Mouse (Mus musculus): ENCODE measurements at regions not wholly inside any gene's neighbourhood (a gene's known extent, or its start where the extent isn't known, plus 50 kb on each side); places are given as distances from the start of the nearest gene placed in this dataset.

DNA sequence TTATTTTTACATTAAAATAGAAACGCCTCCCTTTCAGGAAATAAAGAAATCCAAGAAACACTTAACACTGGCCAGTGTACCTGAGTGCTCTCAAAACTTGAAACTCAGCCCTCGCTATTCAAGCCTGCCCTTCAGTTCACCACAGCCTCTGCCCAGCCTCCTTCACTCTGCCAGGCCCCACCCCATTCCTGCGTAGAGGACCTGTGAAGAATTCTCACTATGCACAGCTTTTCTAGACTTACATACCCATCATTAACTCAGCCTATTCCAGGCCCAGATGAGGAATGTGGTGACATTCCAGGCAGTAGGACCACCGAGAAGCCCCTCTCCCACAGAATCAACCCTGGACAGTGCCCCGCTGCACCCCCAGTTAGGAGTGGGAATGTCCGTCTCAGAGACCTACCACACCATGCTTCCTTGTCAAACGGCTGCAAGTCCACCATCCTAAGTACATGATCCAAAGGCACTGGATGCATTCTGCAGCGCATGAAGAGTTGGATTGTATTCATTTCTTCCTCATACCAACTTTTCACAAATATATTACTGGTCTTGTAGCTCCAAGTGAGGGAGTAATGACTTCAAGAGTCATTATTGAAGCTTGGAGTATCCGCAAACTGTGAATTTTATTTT lies 150.0 kb upstream of the Cdkn3 start:
- no peak for ATAC-seq (replicated peaks; ENCODE audit: extremely low read depth, insufficient read depth, low FRiP score)
- peaks cover 7% of the 10 kb centered on the region for H3K4me1 ChIP-seq (ENCODE audit: control insufficient read depth, insufficient read depth, low read length)
- H3K4me2 ChIP-seq (ENCODE audit: low read depth, low read length): no peak overlapping the region
- H3K9me3 ChIP-seq (replicated peaks; ENCODE audit: control insufficient read depth, low read length): no peaks in the 10 kb centered on the region
- H3K27ac ChIP-seq (ENCODE audit: low read length): no peak overlapping the region
- no peak overlapping the region for H3K4me3 ChIP-seq (ENCODE audit: low read length)
- WGBS: 71% methylated on average over 9 of the region's 9 CpGs
- no peaks in the 10 kb centered on the region for H3K36me3 ChIP-seq (ENCODE audit: control insufficient read depth, insufficient read depth)
- H3K27me3 ChIP-seq (ENCODE audit: control insufficient read depth, insufficient read depth, low read length): no peaks in the 10 kb centered on the region
- no peak overlapping the region for H3K9ac ChIP-seq (ENCODE audit: low read length)

DNA sequence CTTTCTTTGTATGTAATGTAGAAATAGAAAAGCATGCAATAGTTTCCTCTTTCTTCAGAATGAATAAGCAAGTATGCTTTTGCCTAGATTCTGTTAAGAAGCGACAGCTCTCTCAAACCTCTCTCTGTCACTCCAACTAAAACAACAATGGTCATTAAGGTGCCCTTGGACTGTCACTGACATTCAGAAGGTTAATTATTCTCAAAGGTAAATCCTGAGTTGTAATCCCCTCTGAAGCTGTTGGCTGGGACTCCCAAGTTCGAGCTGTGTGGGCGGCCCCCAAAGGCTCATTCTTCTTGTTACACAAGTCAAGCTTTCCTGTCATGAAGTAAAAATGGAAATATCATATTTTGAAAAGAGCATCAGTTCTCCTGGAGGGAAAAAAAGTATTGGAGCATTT lies 153.6 kb upstream of the Cdkn3 start:
- H3K4me3 ChIP-seq (ENCODE audit: low read length): no peak overlapping the region
- H3K9me3 ChIP-seq (replicated peaks; ENCODE audit: control insufficient read depth, low read length): no peaks in the 10 kb centered on the region
- H3K27me3 ChIP-seq (ENCODE audit: control insufficient read depth, insufficient read depth, low read length): no peaks in the 10 kb centered on the region
- no peak for ATAC-seq (replicated peaks; ENCODE audit: extremely low read depth, insufficient read depth, low FRiP score)
- peaks cover 3% of the 10 kb centered on the region; the same call in 1 of the 2 replicates for H3K4me1 ChIP-seq (ENCODE audit: control insufficient read depth, insufficient read depth, low read length)
- WGBS: 81% methylated on average over 3 of the region's 3 CpGs
- no peak overlapping the region for H3K9ac ChIP-seq (ENCODE audit: low read length)
- H3K27ac ChIP-seq (ENCODE audit: low read length): no peak overlapping the region
- H3K4me2 ChIP-seq (ENCODE audit: low read depth, low read length): no peak overlapping the region
- H3K36me3 ChIP-seq (ENCODE audit: control insufficient read depth, insufficient read depth): no peaks in the 10 kb centered on the region

DNA sequence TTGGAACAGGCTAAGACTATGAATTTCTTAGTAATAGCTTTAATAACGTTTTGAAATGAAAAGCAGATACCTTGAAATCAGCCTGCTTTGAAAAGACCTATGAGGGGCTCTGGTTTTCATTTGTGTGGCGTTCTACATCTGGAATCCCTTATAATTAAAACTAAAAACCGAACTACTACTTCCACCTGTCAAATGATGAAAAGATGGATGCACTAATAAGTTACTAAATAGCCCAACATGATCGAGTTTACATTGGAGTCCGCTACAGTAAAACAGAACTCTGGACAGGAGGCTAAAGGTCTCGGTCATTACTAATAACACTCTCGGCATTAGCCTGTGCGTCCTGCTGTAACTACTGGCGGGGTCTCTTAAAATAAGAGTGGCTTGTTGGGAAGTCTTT lies 154.3 kb upstream of the Cdkn3 start:
- H3K4me3 ChIP-seq (ENCODE audit: low read length): no peak overlapping the region
- no peak overlapping the region for H3K27ac ChIP-seq (ENCODE audit: low read length)
- peaks cover 3% of the 10 kb centered on the region; the same call in 1 of the 2 replicates for H3K4me1 ChIP-seq (ENCODE audit: control insufficient read depth, insufficient read depth, low read length)
- H3K9ac ChIP-seq (ENCODE audit: low read length): no peak overlapping the region
- ATAC-seq (replicated peaks; ENCODE audit: extremely low read depth, insufficient read depth, low FRiP score): no peak
- H3K27me3 ChIP-seq (ENCODE audit: control insufficient read depth, insufficient read depth, low read length): no peaks in the 10 kb centered on the region
- H3K36me3 ChIP-seq (ENCODE audit: control insufficient read depth, insufficient read depth): no peaks in the 10 kb centered on the region
- no peaks in the 10 kb centered on the region for H3K9me3 ChIP-seq (replicated peaks; ENCODE audit: control insufficient read depth, low read length)
- H3K4me2 ChIP-seq (ENCODE audit: low read depth, low read length): no peak overlapping the region
- WGBS: 84% methylated on average over 9 of the region's 9 CpGs

DNA sequence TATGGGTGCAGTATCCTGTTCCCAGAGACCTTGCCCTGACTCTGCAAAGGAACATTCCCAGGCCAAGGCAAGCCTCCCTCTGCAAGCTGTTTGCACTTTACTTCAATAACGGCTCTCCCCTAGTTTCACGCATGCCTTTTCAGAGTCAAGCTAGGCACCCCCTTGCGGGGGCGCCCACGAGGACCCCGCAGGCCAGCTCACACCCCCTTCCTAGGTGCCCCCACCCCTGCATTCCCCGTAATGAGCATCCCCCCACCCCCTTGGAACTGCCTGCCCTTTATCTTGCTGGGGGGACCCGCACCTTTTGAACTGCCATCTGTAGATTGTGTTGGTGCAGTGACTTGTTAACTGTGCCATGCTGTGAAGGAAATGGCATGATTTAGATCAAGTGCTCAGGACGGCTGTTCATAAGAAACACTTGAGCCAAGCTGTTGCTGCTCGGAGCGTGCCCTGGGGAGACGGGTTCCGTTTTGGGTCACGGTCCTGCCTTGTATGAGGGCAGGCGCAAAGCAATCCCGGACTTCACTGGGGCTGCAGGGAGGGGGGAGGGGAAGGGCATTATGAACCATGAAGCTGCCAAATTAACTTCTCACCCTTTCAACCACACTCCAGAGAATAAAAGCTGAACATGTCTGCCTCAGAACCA lies 155.3 kb upstream of the Cdkn3 start:
- H3K27ac ChIP-seq (ENCODE audit: low read length): no peak overlapping the region
- WGBS: 15% methylated on average over 16 of the region's 16 CpGs
- peaks cover 3% of the 10 kb centered on the region; the same call in 1 of the 2 replicates for H3K4me1 ChIP-seq (ENCODE audit: control insufficient read depth, insufficient read depth, low read length)
- H3K4me2 ChIP-seq (ENCODE audit: low read depth, low read length): peak overlapping the region; percentile 43
- H3K4me3 ChIP-seq (ENCODE audit: low read length): peak overlapping the region; percentile 11; the same call in 1 of the 2 replicates
- H3K9me3 ChIP-seq (replicated peaks; ENCODE audit: control insufficient read depth, low read length): no peaks in the 10 kb centered on the region
- ATAC-seq (replicated peaks; ENCODE audit: extremely low read depth, insufficient read depth, low FRiP score): no peak
- no peaks in the 10 kb centered on the region for H3K27me3 ChIP-seq (ENCODE audit: control insufficient read depth, insufficient read depth, low read length)
- H3K36me3 ChIP-seq (ENCODE audit: control insufficient read depth, insufficient read depth): no peaks in the 10 kb centered on the region
- H3K9ac ChIP-seq (ENCODE audit: low read length): no peak overlapping the region

DNA sequence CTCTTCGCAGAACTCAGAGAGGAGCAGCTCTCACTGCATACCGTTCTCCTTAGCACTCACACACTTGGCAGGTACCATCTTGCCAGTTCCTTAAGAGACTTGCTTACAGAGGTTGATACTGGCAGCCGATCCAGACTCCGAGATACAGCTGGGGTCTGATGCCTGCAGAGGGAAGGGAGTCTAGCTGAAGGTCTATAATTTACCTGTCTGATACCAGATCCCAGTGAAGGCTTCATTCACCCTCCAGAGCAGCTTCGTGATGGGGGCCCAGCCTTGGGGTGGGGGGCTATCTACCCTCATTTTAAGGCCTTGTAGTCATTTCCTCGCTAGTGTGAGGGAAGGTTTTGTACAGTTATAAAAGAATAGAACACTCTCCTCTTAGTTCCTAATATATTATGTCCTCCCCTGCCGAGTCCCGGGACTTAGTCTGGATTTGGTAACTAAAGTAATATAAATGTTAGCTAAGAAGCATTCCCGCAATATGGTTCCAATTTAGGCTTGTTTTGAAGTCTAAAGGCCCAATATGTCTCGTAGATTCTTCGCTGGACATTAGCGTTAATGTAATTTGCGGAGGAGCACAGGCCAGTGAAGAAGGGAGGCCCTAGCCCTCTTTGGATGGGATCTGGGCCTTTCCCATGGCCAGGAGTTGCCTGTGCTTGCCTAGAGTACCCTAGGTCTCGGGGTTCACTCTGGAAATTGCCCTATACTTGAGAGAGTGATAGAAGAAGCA lies 156.0 kb upstream of the Cdkn3 start:
- WGBS: 83% methylated on average over 14 of the region's 14 CpGs
- no peak overlapping the region for H3K4me2 ChIP-seq (ENCODE audit: low read depth, low read length)
- ATAC-seq (replicated peaks; ENCODE audit: extremely low read depth, insufficient read depth, low FRiP score): no peak
- no peak overlapping the region for H3K4me3 ChIP-seq (ENCODE audit: low read length)
- peaks cover 3% of the 10 kb centered on the region; the same call in 1 of the 2 replicates for H3K4me1 ChIP-seq (ENCODE audit: control insufficient read depth, insufficient read depth, low read length)
- no peaks in the 10 kb centered on the region for H3K27me3 ChIP-seq (ENCODE audit: control insufficient read depth, insufficient read depth, low read length)
- no peaks in the 10 kb centered on the region for H3K9me3 ChIP-seq (replicated peaks; ENCODE audit: control insufficient read depth, low read length)
- H3K36me3 ChIP-seq (ENCODE audit: control insufficient read depth, insufficient read depth): no peaks in the 10 kb centered on the region
- H3K9ac ChIP-seq (ENCODE audit: low read length): no peak overlapping the region
- no peak overlapping the region for H3K27ac ChIP-seq (ENCODE audit: low read length)

GRCm38 (mm10) chr14:46596696-46597359 lies 163.5 kb upstream of the Cdkn3 start:
- no peak overlapping the region for H3K9ac ChIP-seq (ENCODE audit: low read length)
- H3K27ac ChIP-seq (ENCODE audit: low read length): no peak overlapping the region
- H3K27me3 ChIP-seq (ENCODE audit: control insufficient read depth, insufficient read depth, low read length): no peaks in the 10 kb centered on the region
- no peaks in the 10 kb centered on the region for H3K36me3 ChIP-seq (ENCODE audit: control insufficient read depth, insufficient read depth)
- H3K4me3 ChIP-seq (ENCODE audit: low read length): no peak overlapping the region
- H3K4me2 ChIP-seq (ENCODE audit: low read depth, low read length): no peak overlapping the region
- H3K9me3 ChIP-seq (replicated peaks; ENCODE audit: control insufficient read depth, low read length): no peaks in the 10 kb centered on the region
- 64% methylated on average over 7 of the region's 7 CpGs for WGBS
- H3K4me1 ChIP-seq (ENCODE audit: control insufficient read depth, insufficient read depth, low read length): no peaks in the 10 kb centered on the region
- no peak for ATAC-seq (replicated peaks; ENCODE audit: extremely low read depth, insufficient read depth, low FRiP score)

DNA sequence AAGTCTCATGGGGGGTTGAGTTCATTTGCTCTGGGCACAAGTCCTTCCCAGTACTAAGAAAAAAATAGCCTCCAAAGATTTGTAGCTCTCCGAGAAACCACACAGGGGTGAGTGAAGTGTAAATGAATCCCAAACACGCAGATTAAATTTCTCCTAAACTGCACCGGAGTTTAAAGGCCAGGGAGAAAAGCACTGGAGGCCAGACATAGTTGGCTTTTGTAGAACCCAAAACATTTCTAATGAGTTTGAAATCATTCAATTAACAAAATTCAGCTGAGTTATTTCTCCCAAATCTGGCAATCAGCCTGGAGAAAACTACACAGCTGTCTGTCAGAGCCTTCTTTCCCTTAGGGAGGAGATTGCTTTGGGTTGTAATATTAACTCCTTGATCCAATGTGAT lies 166.2 kb upstream of the Cdkn3 start:
- Histone ChIP-seq H3K9ac (ENCODE audit: low read length) (no peak overlapping the region), H3K27ac (ENCODE audit: low read length) (no peak overlapping the region), H3K27me3 (ENCODE audit: control insufficient read depth, insufficient read depth, low read length) (no peaks in the 10 kb centered on the region), H3K36me3 (ENCODE audit: control insufficient read depth, insufficient read depth) (no peaks in the 10 kb centered on the region), H3K4me1 (ENCODE audit: control insufficient read depth, insufficient read depth, low read length) (no peaks in the 10 kb centered on the region), H3K4me2 (ENCODE audit: low read depth, low read length) (no peak overlapping the region), H3K4me3 (ENCODE audit: low read length) (no peak overlapping the region), H3K9me3 (replicated peaks; ENCODE audit: control insufficient read depth, low read length) (no peaks in the 10 kb centered on the region)
- WGBS: 56% methylated on average over 3 of the region's 3 CpGs
- no peak for ATAC-seq (replicated peaks; ENCODE audit: extremely low read depth, insufficient read depth, low FRiP score)

GRCm38 (mm10) chr14:46591753-46592359 lies 168.5 kb upstream of the Cdkn3 start:
- ATAC-seq (replicated peaks; ENCODE audit: extremely low read depth, insufficient read depth, low FRiP score): no peak
- Histone ChIP-seq H3K4me1 (ENCODE audit: control insufficient read depth, insufficient read depth, low read length) (no peaks in the 10 kb centered on the region), H3K4me3 (ENCODE audit: low read length) (no peak overlapping the region), H3K9ac (ENCODE audit: low read length) (no peak overlapping the region), H3K9me3 (replicated peaks; ENCODE audit: control insufficient read depth, low read length) (no peaks in the 10 kb centered on the region), H3K27me3 (ENCODE audit: control insufficient read depth, insufficient read depth, low read length) (no peaks in the 10 kb centered on the region), H3K4me2 (ENCODE audit: low read depth, low read length) (no peak overlapping the region), H3K36me3 (ENCODE audit: control insufficient read depth, insufficient read depth) (no peaks in the 10 kb centered on the region), H3K27ac (ENCODE audit: low read length) (no peak overlapping the region)
- WGBS: 77% methylated on average over 12 of the region's 12 CpGs

All from heart, embryonic 16.5 days (tissue).